Mouse (Mus musculus) liver, adult 2 months (tissue): ENCODE results near the gene Dlx3.

ENCODE experiments used
- CTCF ChIP-seq: fragments of 200-500 bp; IDR thresholded peaks from 2 replicates; pipeline ENCODE4 v1.5.1; 2011; ENCODE audit warnings: low read depth, low read length, control low read depth
- POLR2A ChIP-seq: fragments of 200-500 bp; IDR thresholded peaks from 2 replicates; pipeline ENCODE4 v1.6.1; 2011; ENCODE audit warnings: low read length, control low read depth; ENCODE audit not compliant: insufficient read depth; ENCODE audit errors: extremely low read depth

DNA sequence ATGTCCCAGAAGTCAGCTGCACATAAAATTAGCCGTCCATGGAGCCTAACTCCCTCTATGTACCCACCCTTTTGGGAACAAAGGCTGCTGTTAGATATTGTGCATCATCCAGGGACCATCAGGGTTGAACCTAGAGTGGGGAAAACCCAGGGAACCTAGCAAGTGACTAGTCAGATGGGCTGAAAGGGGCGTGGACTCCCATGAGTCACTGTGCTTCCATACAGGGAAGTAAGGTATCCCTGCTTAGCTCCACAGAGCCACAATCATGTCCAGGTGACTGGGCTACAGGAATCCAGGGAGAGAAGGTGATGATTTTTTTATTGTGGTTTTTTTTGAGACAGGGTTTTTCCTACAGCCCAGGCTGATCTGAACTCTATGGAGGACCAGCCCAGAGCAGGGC is 10.9 kb upstream of the Dlx3 start:
- TF ChIP-seq CTCF (no peak), POLR2A (no peak)
